Mouse (Mus musculus) layer of hippocampus, postnatal 14 days (tissue): ENCODE results near the gene Gli1. TPM values are rescaled to one million over a fixed set of nuclear protein-coding genes. Genes with fewer than 3 reads are reported as not detected.
"Not testable (repeated sequence)": the region's sequence is repeated elsewhere in the genome, so short reads cannot be mapped to it uniquely, and the experiment has no call there.

ENCODE experiments used
- DNase-seq, 2 experiments: peaks; one replicate each; pipeline ENCODE4 v3.0.0; 2021 to 2022; ENCODE audit warnings: low spot score in 2 of 2, mixed read lengths in 1 of 2
- total RNA-seq, 2 experiments: library from RNA; stranded (reverse); gene quantifications; 2 replicates each; pipeline ENCODE4 v1.2.3; 2021

The Gli1 gene
- total RNA-seq, 2 experiments from 2014 or later: 2.0 to 3.3 TPM

DNA sequence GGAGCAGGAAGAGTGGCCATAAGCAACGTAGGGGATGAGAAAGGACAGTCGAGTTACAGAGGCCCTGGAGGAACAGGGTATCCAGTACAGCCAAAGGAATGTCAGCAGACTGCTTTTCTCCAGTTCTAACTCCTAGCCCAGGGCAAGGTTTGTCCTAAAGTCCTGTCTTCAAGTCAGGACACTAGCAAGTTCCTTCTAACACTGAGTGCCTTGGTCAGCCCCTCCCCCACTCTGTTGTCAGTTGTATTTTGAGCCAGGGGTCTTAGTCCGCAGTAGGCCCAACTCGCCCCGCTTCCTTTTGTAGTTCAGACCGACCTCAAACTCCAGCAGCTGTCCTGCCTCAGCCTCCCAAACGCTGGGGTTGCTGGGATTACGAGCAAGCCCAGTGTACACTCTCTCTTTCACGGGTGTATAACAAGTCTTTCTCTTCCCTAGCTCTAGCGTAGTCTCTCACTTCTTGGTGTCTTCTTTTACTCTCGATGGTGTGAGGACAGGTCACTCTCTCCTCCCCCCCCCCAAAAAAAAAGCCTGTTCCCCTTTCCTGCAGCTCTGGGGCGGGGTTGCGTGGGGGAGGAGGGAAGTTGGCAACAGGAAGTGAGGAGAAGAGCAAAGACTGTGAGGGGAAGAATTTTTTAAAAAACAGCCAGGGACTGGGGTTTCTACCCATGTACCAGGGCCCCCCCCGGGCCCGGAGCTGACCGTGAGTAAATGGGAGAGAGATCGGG is 18.5 kb downstream of the Gli1 start:
- DNase-seq: no peak

DNA sequence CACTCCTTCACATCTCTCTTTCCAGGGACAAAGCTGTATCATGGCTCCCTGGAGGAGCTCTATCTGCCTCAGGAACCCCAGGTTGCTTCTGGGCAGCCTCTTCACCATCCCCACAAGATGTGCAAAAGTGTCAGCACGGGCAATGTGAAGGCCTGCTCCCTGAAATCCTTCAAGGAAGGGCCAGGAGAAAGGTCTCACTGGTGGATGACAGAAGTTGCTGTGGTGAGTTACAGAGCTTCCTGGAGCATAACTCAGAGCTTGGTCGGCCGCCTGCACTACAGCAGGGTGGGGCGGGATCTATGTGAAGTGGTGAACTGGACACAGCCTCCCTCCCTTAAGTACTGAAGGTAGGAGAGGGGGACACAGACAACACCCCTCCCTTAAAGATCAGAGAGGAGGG is 19.1 kb downstream of the Gli1 start:
- DNase-seq: no peak

DNA sequence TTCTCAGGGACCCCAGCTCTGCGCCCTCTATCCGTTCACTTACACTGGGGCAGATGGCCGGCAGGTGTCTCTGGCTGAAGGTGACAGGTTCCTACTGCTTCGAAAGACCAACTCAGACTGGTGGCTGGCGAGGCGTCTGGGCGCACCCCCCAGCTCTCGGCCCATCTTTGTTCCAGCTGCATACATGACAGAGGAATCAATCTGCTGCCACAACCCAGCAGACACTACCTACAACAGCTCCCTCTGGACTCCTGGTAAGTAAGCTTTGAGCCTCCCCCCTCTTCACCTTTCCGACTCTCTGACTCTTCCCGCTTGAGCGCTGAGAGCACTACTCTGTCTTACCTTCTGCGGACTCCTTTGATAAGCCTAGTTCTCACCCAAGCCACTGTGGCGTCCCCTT is 19.6 kb downstream of the Gli1 start:
- DNase-seq: no peak

DNA sequence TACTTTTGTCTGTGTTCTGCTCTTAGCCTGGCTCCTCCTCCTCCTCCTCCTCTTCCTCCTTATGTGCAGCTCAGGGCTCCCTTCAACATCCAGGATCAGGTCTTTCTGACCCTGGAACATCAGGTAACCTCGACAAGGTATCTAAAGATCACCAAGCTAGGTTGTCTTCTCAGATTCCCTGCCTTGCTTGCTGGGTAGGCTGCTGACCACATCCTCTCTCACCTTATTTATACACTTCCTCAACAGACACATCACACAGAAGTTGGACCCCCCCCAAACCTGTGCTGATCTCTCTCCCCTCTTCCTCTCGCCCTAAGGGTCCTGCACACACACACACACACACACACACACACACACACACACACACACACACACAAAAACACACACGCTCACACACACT is 20.2 kb downstream of the Gli1 start, which contains the start of gene Arhgap9:
Gene Arhgap9 (plus strand): TSS at position 344 of the 400 bp plus-strand sequence.
- DNase-seq: no peak

DNA sequence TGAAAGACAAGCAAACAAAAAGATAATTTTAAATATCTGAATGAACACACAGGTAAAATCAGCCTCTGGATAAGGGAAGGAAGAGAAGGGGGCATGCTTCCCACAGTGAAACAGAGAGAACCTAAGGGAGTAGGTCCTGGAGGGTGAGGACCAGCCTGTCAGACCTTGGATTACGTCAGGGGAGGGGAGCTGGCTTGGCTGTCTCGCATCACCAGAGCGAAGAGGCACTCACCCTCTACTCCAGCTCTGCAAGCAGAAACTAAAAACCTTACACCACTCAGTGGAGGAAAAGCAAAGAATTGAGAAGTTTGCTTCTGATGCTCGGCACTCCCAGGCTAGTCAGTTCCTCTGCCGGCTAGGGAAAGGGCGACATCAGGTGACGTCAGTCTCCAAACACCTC is 21.8 kb downstream of the Gli1 start:
- no peak for DNase-seq

DNA sequence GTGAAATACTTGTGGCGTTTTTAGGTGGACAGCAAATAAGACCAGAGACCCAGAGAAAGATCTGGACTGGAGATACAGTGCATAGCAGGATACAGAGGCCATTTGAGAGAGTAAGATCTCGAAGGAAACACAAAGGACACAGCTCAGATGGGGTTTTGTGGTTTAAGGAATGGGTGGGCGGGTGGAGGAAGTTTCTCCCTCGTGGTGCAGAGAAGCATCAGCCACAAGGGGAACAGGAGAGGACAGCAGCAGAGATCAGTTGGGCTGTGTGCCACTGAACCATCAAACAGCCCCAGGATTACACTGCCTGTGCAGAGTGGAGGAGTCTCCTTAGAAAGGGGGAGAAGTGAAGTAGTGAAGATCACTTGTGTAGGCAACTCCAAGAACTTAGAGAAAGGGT is 23.8 kb downstream of the Gli1 start:
- no peak for DNase-seq

DNA sequence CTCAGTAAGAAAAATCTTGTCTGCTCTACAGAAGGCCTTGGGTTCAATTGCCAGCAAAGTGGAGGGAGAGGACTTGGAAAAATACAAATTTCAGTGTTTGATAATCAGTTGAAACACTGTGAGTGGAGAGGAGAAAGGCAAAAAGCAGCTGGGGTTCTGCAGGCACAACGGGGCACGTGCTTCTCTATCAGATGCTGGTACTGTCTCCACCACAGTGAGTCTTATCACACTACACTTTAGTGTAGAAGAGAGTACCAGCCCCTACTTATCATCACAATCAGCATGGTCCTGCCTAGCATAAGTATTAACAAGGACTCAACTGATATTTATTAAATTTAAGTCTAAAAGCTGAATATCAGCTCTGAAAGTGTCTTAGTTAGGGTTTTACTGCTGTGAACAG is 24.5 kb downstream of the Gli1 start:
- no peak for DNase-seq

DNA sequence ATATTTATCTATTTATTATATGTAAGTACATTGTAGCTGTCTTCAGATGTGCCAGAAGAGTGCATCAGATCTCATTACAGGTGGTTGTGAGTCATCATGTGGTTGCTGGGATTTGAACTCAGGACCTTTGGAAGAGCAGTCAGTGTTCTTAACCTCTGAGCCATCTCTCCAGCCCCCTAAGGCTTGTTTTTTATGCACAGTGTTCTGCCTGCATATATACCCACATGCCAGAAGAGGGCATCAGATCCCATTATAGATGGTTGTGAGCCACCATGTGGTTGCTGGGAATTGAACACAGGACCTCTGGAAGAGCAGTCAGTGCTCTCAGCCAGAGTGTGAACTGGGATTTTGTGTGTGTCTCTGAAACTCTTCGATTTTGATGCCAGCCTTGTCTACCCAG is 26.8 kb downstream of the Gli1 start:
- DNase-seq: not testable (repeated sequence)

DNA sequence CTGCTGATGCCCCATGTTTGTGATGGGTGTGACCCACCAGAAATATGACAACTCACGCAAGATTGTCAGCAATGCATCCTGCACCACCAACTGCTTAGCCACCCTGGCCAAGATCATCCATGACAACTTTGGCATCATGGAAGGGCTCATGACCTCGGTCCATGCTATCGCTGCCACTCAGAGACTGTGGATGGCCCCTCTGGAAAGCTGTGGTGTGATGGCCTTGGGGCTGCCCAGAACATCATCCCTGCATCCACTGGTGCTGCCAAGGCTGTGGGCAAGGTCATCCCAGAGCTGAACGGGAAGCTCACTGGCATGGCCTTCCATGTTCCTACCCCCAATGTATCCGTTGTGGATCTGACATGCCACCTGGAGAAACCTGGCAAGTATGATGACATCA is 28.3 kb downstream of the Gli1 start:
- not testable (repeated sequence) for DNase-seq

DNA sequence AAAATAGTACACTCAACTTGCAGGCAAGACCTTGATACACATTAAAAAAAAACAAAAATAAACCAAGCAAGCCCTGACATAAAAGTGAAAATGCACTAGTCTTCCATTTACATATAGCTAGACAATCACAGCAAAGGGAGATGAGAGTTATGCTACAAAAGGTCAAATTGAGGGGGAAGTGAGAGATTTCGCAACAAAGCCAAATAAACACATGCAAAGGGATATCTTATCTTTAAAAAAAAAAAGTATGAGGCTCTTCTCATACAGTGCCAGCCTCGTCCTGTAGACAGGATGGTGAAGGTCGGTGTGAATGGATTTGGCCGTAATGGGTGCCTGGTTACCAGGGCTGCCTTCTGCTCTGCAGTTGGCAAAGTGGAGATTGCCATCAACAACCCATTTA is 28.9 kb downstream of the Gli1 start:
- no peak for DNase-seq

DNA sequence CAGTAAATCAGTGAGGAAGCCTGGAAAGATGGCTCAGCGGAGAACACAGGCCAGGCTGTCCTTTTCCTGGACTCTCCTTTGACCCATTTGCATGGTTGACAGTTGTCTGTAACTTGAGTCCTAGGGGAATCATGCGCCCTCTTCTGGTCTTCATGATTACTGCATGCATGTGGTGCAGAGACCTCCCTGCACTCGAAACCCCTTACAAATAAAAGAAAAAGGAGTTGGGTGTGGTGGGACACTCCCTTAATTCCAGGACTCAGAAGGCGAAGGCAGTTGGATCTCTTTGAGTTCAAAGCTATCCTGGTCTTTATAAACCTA is 29.5 kb downstream of the Gli1 start:
- peak; percentile 82 to 84 for DNase-seq

DNA sequence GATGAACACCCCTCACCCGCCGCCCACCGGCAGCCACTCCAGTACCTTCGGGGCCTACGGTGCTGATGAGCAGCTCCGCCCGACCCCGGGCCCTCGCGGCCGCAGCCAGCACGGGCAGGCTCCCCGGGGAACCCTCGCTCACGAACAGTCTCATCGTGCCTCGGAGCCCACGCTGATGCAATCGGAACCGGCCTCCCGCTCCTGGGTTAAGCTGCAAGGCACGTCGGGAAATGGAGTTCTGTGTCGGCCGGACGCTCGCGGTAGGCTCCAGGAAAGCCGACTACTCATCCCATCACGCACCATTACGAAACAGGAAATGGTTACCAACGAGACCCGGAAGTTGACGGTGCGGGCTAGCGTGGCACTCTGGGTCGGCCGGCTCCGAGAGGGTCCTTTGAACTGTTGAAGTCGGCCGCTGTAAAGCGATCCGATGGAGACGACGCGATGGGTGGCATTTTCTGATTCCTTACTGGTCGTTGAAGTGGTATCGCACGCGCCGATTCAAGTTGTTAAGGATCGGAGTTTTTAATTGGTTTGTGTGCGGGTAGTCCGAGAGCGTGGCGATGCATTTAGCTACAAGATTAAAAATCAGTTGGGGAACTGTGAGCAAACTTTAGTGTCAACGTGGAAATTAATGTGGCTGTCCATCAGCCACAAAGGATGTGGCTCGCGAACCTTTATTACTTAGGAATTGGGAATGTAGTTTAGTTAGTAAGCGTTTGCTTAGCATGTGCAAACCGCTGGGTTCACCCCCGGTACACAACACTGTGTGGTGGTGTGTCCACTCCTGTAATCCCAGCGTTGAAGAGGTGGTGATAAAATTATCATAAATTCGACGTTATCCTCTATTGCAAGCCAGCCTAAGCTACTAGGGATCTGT is 30.1 kb downstream of the Gli1 start, which contains the start of gene Mars:
Gene Mars (minus strand): TSS at position 311 of the 880 bp plus-strand sequence.
- DNase-seq: peak; percentile 90 to 98

DNA sequence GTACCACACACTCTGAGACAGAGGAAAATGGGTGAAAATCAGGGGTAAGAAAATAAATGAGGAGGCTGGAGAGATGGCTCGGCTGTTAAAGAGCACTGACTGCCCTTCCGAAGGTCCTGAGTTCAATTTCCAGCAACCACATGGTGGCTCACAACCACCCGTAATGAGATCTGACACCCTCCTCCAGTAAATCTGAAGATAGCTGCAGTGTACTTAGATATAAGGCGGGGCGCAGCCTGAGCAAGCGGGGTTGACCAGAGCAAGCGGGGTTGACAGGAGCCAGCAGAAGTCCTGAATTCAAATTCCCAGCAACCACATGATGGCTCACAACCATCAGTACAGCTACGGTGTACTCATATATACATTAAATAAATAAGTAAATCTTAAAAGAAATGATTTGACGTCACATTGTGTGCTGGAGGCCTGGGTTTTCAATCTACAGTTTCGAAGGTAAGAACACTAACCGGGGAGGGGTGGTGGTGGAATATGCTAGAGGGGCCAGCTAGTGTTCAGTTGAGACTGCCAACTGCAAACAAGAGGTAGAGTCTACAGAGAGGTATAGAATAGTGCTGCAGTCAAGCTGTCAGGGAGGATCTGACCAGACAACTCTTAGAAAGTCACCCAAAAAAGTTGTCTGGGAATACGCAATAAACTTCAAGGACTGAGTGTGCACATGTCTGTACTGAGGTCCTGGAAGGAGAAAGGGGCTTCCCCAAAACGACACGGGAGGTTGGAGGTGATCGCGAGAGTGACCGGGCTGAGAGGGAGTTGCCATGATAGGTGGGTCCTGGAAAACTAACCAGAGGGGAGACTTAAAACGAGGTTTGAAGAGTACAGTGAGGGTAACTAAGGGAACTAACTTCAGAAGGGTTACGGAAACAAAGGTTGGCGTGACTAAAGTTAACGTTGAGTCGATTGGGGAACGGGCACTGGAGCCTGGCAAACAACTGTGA is 31.0 kb downstream of the Gli1 start:
- DNase-seq: no peak

DNA sequence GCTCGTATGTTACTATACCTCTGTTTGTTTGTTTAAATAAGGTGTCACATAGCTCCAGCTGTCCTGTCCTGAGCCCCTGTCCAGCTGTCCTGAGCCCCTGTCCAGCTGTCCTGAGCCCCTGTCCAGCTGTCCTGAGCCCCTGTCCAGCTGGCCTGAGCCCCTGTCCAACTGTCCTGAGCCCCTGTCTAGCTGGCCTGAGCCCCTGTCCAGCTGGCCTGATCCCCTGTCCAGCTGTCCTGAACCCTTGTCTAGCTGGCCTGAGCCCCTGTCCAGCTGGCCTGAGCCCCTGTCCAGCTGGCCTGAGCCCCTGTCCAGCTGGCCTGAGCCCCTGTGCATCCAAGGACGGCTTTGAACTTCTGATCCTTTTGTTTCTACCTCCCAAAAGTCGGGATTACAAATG is 32.6 kb downstream of the Gli1 start:
- DNase-seq: not testable (repeated sequence)

DNA sequence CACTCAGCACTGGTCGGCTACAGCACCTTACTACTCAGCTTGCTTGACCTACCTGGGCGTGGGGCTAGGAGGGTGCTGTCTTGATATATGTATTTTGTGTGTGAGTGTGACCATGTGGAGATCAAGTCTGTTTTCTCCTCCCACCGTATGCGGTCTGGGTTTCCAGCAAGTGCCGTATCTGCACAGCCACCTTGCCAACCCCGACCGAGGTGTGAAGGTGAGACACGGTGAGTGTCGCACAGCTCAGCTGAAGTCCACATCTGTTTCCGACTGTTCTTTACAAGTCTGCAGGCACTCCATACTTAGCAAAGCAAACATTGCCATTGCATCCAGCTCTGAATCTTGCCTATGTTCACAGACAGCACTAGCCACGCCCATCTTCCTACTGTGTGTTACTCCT is 38.6 kb downstream of the Gli1 start:
- no peak for DNase-seq

DNA sequence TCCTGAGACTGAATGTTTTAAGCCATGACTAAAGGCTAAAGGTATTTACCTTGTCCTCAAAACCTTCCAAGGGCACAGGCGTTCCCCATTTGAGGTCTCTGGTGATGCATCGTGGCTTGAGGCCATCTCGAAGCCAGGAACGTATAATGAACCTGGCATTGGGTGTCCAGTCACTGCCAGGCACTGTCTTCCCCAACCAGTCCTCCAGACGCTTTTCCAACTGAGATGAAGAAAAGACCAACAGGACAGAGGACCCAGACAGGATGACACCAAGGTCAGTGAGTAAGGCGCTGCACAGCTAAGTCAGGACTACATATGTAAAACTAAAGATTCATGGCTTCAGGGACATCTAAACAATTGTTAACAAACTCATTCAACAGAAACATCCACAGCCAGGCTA is 41.4 kb downstream of the Gli1 start:
- no peak for DNase-seq

DNA sequence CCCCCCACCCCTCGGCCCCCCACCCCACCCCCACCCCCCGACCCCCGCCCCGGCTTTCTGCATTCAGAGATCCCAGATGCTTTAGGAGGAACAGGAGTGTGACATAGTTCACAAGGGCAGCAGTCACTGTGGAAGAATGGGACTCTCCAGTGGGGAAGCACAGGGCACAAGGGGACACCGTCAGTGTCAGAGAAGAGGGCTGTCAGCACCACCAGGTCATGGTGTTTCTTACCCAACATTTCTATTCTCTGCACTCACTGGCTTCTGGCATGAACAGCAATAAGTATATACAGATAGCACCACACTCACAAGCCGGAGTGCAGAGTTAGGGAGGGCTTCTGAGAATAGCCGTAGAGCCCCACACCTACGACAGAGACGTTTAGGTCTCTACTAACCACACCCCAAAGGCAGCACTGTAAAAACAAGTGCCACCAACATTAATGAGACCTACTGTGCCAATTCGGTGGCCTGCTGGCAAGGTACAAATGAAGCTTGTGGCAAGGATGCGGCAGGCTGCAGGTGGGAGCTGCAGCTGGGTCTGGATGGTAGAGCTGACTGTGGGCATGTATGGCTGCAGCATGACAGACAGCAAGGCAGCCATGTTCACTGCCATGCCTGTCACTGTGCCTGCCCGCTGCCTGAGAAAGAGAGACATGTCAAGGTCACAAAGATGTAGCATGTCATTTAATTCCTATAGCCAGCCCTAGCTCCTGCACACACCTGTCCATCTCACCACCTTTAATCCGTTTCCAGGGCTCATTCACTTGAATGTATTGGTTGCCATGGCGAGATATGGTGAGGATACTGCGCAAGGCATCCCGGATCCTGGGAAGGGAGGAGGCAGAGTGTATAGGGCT is 44.5 kb downstream of the Gli1 start:
- no peak for DNase-seq

DNA sequence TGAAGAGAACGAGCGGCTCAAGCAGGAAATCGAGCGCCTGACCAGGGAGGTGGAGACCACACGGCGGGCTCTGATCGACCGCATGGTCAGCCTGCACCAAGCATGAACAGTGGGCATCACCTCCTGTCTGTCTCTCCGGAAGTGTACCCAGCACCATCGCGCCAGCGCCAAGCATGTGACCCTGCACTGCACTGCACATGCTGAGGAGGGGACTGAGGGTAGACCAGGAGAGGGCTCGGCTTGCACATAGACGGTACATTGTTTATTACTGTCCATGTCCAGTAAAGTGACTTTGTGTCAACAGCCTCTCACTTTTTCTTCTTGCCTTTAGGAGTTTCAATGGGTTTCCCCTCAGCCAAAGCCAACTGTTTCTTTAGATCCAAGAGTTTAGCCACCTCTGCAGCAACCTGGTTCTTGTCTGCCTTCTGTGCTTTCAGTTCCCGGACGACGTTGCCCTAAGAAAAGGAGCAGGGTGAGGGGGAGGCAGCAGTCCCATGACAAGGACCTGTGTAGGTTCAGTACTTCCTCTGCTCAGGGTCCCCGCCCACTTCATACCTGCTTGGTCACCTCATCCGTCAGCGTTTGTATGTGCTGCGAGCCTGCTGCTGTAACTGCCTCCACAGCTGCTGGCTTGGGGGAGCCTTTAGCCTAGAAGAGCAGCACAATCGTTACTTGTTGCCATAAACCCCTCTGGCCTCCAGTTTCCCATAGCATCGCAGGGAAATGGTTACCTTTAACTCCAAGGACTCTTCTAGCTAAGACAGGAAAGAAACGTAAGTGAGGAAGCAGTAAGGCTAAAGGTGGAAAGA is 45.6 kb downstream of the Gli1 start:
- no peak for DNase-seq

DNA sequence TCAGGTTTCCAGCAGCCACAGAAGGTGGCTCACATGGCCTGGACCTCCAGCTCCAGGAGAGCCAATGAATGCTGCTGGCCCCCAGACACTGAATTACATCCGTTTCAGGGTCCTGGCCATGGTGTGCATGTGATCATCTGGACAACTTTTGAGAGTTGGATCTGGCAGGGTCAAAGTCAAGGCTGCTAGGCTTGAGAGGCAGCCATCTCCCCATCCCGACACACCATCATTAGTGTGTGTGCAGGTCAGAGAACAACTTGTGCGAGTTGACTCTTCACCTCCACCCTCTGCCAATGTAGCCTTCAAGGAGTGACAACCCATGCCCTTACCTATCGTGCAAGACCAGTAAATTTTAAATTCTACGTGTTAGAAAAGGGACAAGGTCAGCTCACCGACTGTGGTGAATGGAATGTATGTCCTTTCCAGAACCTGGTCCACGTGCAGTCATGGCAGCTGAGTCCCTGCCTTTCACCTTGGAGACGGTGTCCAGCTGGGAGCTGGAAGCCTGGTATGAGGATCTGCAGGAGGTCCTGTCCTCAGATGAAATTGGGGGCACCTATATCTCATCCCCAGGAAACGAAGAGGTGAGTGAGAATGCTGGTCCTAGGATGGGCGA is 46.8 kb downstream of the Gli1 start:
- no peak for DNase-seq
